Mouse (Mus musculus) gastrocnemius, postnatal 4 days (tissue): ENCODE data around the gene Gm12790. TPM values are rescaled to one million over a fixed set of nuclear protein-coding genes. Genes with fewer than 3 reads are reported as not detected.
"Not testable (repeated sequence)": the region's sequence is repeated elsewhere in the genome, so short reads cannot be mapped to it uniquely, and the experiment has no call there.

ENCODE experiments used
- DNase-seq, 2 experiments: peaks; one replicate each; pipeline ENCODE4 v3.0.0; 2021 to 2022; ENCODE audit warnings: low spot score in 2 of 2, mixed read lengths in 2 of 2
- long read RNA-seq, 2 experiments: library from polyadenylated mRNA; stranded (forward); transcript quantifications; one replicate each; pipeline ENCODE4 v2.0.0; 2021
- total RNA-seq, 2 experiments: library from RNA; stranded (reverse); gene quantifications; 2 replicates each; pipeline ENCODE4 v1.2.3; 2021

Gm12790 gene
- not detected for total RNA-seq
- long read RNA-seq, experiment 1, result 0 reads
- long read RNA-seq, experiment 2, result 0 reads

DNA sequence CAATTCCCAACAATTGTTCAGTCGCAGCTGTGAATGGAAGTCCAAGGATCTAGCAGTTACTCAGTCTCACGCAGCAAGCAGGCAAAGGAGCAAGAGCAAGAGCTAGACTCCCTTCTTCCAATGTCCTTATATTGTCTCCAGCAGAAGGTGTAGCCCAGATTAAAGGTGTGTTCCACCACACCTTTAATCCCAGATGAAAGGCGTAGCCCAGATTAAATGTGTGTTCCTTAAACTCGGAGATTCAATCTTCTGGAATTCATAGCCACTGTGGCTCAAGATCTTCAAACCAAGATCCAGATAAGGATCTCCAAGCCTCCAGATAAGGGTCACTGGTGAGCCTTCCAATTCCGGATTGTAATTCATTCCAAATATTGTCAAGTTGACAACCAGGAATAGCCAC is at the start of gene Gm12790:
Gene Gm12790, minus strand, starts transcription at position 101 of the 400 bp plus-strand sequence.
- not testable (repeated sequence) for DNase-seq

DNA sequence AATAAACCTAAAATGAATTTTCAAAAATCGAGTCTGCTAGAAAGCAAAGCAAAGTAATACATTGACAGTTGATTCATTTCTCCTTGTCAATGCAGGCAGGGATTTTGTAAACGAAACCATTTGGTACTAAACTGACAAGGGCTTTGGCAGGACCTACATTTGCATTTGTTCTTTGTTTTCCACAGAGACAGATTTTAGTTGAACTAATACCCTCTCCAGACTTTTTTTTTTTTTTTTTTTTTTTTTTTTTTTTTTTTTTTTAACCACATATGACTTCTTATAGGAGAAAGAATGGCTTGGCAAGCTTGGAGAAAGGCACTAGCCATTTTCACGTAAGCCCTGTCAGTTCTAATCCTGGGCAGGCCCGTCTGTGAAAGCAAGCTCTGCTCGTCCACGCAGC is 45.8 kb upstream of the Gm12790 start:
- no peak for DNase-seq

DNA sequence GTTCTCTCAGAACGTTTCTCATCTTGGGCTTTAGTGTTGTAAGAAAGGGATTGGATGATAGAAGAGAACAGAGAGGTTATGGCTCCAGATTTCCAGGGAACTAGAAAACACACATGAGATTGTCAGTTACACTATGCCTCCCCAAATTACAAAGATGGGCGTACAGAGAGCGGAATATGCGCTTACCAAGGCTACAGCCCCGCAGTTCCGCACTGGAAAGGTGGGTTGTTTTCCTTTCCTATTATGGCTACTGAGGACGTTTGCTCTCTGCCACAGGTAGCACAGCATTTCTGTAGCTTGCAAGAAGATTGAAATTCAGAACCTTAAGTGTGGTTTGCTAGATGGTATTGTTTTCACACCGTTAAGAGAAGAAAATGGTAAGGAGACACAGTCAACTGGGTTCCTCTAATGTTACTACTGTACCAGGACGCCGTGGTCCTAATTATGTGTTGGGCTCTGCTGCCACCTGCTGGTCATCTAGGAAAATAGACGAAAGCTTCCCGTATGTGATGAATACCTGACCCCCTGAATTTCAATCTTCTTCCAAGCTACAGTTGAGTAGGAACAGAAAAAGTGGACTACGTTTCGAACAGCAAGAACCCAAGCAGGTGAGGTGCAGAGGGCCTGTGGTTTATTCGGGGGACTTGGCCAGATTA is 17.5 kb upstream of the Gm12790 start:
- DNase-seq, result peak; percentile 19 to 35

DNA sequence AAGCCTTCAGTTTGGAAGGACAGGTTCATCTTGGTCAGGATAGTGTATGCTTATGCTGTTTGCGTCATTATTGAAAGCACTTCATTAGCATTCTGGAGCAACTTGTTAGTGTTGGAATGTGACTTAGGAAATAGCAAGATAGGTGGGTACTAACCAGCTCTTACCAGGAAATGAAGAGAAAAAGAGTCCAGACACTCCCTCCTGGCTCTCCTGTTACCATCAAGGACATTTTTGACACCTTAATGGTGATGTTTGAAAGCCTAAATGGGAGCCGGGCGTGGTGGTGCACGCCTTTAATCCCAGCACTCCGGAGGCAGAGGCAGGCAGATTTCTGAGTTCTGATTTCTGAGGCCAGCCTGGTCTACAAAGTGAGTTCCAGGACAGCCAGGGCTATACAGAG is 16.6 kb upstream of the Gm12790 start:
- DNase-seq, result no peak

DNA sequence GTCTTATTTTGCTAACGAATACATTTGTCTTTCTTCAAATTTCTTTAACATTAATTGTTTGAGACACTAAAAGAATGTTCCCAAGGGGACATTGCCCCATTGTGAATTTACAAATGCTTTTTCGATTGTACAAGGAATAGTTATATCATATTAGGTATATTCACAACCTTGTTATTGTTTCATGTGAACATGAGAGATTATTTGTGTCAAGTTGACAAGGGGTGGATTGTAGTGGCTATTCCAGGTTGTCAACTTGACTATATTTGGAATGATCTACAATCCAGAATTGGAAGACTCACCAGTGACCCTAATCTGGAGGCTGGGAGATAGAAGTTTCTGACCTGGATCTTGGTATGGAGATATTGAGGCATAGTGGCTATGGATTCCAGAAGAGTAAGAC is 5.5 kb upstream of the Gm12790 start, which contains the start of gene Gm12789:
Gene Gm12789, plus strand, starts transcription at position 301 of the 400 bp plus-strand sequence.
- DNase-seq, result not testable (repeated sequence)

DNA sequence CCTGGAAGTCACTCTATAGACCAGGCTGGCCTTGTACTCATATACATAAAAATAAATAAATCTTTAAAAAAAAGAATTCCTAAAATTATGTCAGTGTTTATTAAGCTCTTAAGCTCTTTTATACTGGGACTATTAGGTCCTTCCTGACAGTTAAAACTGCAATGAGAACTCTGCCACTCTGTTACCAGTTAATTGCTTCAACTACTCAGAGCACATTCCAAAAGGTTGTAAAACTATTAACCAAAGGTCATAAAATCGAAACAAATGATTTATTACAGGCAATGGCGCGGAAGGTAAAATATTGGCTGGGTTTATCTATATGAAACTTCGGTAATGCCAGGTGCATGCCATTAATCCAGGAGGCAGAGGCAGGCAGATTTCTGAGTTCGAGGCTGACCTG is 4.8 kb upstream of the Gm12790 start:
- DNase-seq, result no peak

DNA sequence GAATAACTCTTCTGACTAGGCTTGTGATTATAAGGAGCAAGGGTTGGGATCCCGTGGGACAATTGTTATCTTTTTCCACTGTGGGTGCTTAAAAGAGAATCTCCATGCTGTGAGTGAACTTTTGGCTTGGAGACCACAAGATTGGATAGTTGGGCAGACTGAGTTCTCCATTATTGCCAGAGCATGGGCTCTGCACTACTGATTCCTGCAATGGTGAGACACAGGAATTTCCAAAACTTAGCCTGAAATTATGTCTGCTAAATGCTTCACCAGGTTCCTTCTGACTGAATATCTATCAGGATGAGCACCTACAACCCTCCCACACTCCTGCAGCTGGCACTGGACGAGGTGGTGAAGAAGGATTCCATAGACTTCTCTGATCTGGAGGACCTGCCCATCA is 40.7 kb downstream of the Gm12790 start, which contains the start of gene Gm12794:
Gene Gm12794, plus strand, starts transcription at position 301 of the 400 bp plus-strand sequence.
- DNase-seq, result not testable (repeated sequence)

Other genes starting within 250 kb of the Gm12790 start
- not detected for gene B020004J07Rik, start 137.0 kb downstream of the Gm12790 start, total RNA-seq
- not detected for gene C130073F10Rik, start 87.3 kb downstream of the Gm12790 start, total RNA-seq
- gene Gm12800, start 71.9 kb downstream of the Gm12790 start, total RNA-seq, result not detected
- gene Gm12794, start 40.6 kb downstream of the Gm12790 start, total RNA-seq, result not detected
- not detected for gene Gm12789, start 5.6 kb upstream of the Gm12790 start, total RNA-seq
- 10 to 100 TPM; 40.0 to 51.2 TPM for gene Pde4b, start 106.5 kb upstream of the Gm12790 start, total RNA-seq